Mouse (Mus musculus) myocyte (in vitro differentiated cells): Measurements from ENCODE around the gene Klhl21. TPM values are rescaled to one million over a fixed set of nuclear protein-coding genes. Genes with fewer than 3 reads are reported as not detected.
A peak's percentile ranks its signal among the peaks of the same experiment; 100 is the strongest.

ENCODE experiments used
- H3K27me3 ChIP-seq: one replicate; pipeline ENCODE4 v1.6.1; 2011; ENCODE audit not compliant: control insufficient read depth, insufficient read depth, insufficient read length
- H3K36me3 ChIP-seq: one replicate; pipeline ENCODE4 v1.6.1; 2011; ENCODE audit not compliant: control insufficient read depth, insufficient read depth
- H3K4me2 ChIP-seq: one replicate; pipeline ENCODE4 v1.6.1; 2011; ENCODE audit warnings: low read depth, control low read depth
- H3K4me3 ChIP-seq: one replicate; pipeline ENCODE4 v1.5.1; 2011; ENCODE audit warnings: mild to moderate bottlenecking, control low read depth, moderate library complexity
- H3K79me2 ChIP-seq: one replicate; pipeline ENCODE4 v1.6.1; 2011; ENCODE audit not compliant: control insufficient read depth, insufficient read depth
- H3ac ChIP-seq: one replicate; pipeline ENCODE4 v1.6.1; 2011; ENCODE audit not compliant: control insufficient read depth, insufficient read length
- CEBPB ChIP-seq: IDR thresholded peaks from 2 replicates; pipeline ENCODE4 v1.6.1; 2011; ENCODE audit warnings: mild to moderate bottlenecking, moderate library complexity; ENCODE audit not compliant: poor library complexity, insufficient read depth, severe bottlenecking
- E2F4 ChIP-seq: IDR thresholded peaks from one replicate; pipeline ENCODE4 v1.6.1; 2011; ENCODE audit warnings: mild to moderate bottlenecking, control low read depth, moderate library complexity; ENCODE audit not compliant: insufficient read depth
- MAX ChIP-seq: IDR thresholded peaks from one replicate; pipeline ENCODE4 v1.6.1; 2011; ENCODE audit warnings: low read depth, mild to moderate bottlenecking, control low read depth
- MYOD1 ChIP-seq, 3 experiments: IDR thresholded peaks; one replicate each; pipeline ENCODE4 v1.6.1; 2011; ENCODE audit warnings: control low read depth in 2 of 3, low read depth in 2 of 3, mild to moderate bottlenecking in 2 of 3, moderate library complexity in 1 of 3; ENCODE audit not compliant: insufficient read length in 2 of 3, control insufficient read depth in 1 of 3
- MYOG ChIP-seq, 3 experiments: IDR thresholded peaks; one replicate each; pipeline ENCODE4 v1.6.1; 2011; ENCODE audit warnings: control low read depth in 2 of 3, low read depth in 2 of 3, mild to moderate bottlenecking in 2 of 3; ENCODE audit not compliant: insufficient read length in 2 of 3, control insufficient read depth in 1 of 3, insufficient read depth in 1 of 3
- POLR2A ChIP-seq: IDR thresholded peaks from one replicate; pipeline ENCODE4 v1.6.1; 2011; ENCODE audit warnings: low read depth, mild to moderate bottlenecking, control low read depth, moderate library complexity; ENCODE audit not compliant: insufficient read length
- POLR2AphosphoS2 ChIP-seq: IDR thresholded peaks from one replicate; pipeline ENCODE4 v1.6.1; 2011; ENCODE audit warnings: low read depth, control low read depth; ENCODE audit not compliant: insufficient read length
- REST ChIP-seq: IDR thresholded peaks from one replicate; pipeline ENCODE4 v1.6.1; 2011; ENCODE audit warnings: mild to moderate bottlenecking, control low read depth, moderate library complexity; ENCODE audit not compliant: insufficient read depth, insufficient read length
- SRF ChIP-seq: IDR thresholded peaks from one replicate; pipeline ENCODE4 v1.6.1; 2011; ENCODE audit warnings: low read depth; ENCODE audit not compliant: control insufficient read depth, insufficient read length
- TCF12 ChIP-seq: IDR thresholded peaks from one replicate; pipeline ENCODE4 v1.6.1; 2011; ENCODE audit warnings: mild to moderate bottlenecking, control low read depth; ENCODE audit not compliant: poor library complexity, insufficient read depth, severe bottlenecking
- TCF3 ChIP-seq: IDR thresholded peaks from one replicate; pipeline ENCODE4 v1.6.1; 2011; ENCODE audit warnings: low read depth, control low read depth; ENCODE audit not compliant: insufficient read length
- USF1 ChIP-seq: IDR thresholded peaks from one replicate; pipeline ENCODE4 v1.6.1; 2011; ENCODE audit warnings: low read depth, mild to moderate bottlenecking, control low read depth, moderate library complexity
- polyA plus RNA-seq: library from polyadenylated mRNA; unstranded; fragments of >200 nt; fragmentation: generic; extraction: Trizol; gene quantifications from one replicate; pipeline ENCODE4 v1.2.1, GENCODE M21; 2012; ENCODE audit warnings: missing spikeins

Klhl21 gene
- polyA plus RNA-seq, 1 experiment, result 25.8 TPM

- no peaks in the 10 kb centered on the region for H3K27me3 ChIP-seq
Observed at GRCm38 (mm10) chr4:152044609-152045008, 36.0 kb downstream of the Klhl21 start.

GRCm38 (mm10) chr4:152062390-152063110, 53.9 kb downstream of the Klhl21 start:
- Histone ChIP-seq H3K4me2 (no peak overlapping the region), H3K79me2 (no peaks in the 10 kb centered on the region), H3K36me3 (peaks cover 9% of the 10 kb centered on the region), H3ac (no peak overlapping the region), H3K4me3 (no peak overlapping the region), H3K27me3 (no peaks in the 10 kb centered on the region)
- TF ChIP-seq CEBPB (no peak), POLR2A (no peak), MYOD1 (IDR thresholded peaks at IDR 0.05; ENCODE audit: control insufficient read depth in 1 of 3, insufficient read length in 2 of 3, low read depth in 2 of 3) (no peak), POLR2AphosphoS2 (no peak), REST (no peak), MAX (no peak), TCF12 (no peak), SRF (no peak), USF1 (no peak), TCF3 (no peak), MYOG (IDR thresholded peaks at IDR 0.05; ENCODE audit: control insufficient read depth in 1 of 3, insufficient read depth in 1 of 3, insufficient read length in 2 of 3, low read depth in 2 of 3) (no peak), E2F4 (no peak)

More at GRCm38 (mm10) chr4:152044609-152045008, 36.0 kb downstream of the Klhl21 start:
- peaks cover 43% of the 10 kb centered on the region for H3K79me2 ChIP-seq
- no peak overlapping the region for H3K4me2 ChIP-seq
- H3ac ChIP-seq, result no peak overlapping the region
- TF ChIP-seq USF1 (no peak), POLR2A (no peak), E2F4 (no peak), MYOD1 (IDR thresholded peaks at IDR 0.05; ENCODE audit: control insufficient read depth in 1 of 3, insufficient read length in 2 of 3, low read depth in 2 of 3) (no peak), SRF (no peak), TCF12 (no peak), MAX (no peak), TCF3 (no peak), CEBPB (no peak), MYOG (IDR thresholded peaks at IDR 0.05; ENCODE audit: control insufficient read depth in 1 of 3, insufficient read depth in 1 of 3, insufficient read length in 2 of 3, low read depth in 2 of 3) (no peak), POLR2AphosphoS2 (no peak), REST (no peak)
- peaks cover 32% of the 10 kb centered on the region for H3K36me3 ChIP-seq
- no peak overlapping the region for H3K4me3 ChIP-seq

- Histone ChIP-seq H3K4me3 (no peak overlapping the region), H3K27me3 (no peaks in the 10 kb centered on the region)
Observed at GRCm38 (mm10) chr4:152067280-152067679, 58.7 kb downstream of the Klhl21 start.

More at GRCm38 (mm10) chr4:152067280-152067679, 58.7 kb downstream of the Klhl21 start:
- peak overlapping the region; percentile 30 for H3K4me2 ChIP-seq
- no peaks in the 10 kb centered on the region for H3K36me3 ChIP-seq
- H3ac ChIP-seq, result no peak overlapping the region
- H3K79me2 ChIP-seq, result no peaks in the 10 kb centered on the region
- TF ChIP-seq POLR2AphosphoS2, result peak; percentile 54
- TF ChIP-seq SRF, result peak; percentile 17
- no peak for TF ChIP-seq USF1

Other genes with a start within 250 kb of the Klhl21 start
- gene Camta1, start 146.9 kb upstream of the Klhl21 start, polyA plus RNA-seq, result 40.6 TPM
- 45.5 TPM for gene Dnajc11, start 75.1 kb upstream of the Klhl21 start, polyA plus RNA-seq
- 46.4 TPM for gene Thap3, start 19.8 kb upstream of the Klhl21 start, polyA plus RNA-seq
- gene Phf13, start 12.5 kb upstream of the Klhl21 start, polyA plus RNA-seq, result 13.5 TPM
- 7.2 TPM for gene Zbtb48, start 18.9 kb downstream of the Klhl21 start, polyA plus RNA-seq
- 14.7 TPM for gene Tas1r1, start 29.8 kb downstream of the Klhl21 start, polyA plus RNA-seq
- gene Nol9, start 30.5 kb downstream of the Klhl21 start, polyA plus RNA-seq, result 28.5 TPM
- 65.8 TPM for gene Plekhg5, start 63.7 kb downstream of the Klhl21 start, polyA plus RNA-seq
- gene Tnfrsf25, start 107.1 kb downstream of the Klhl21 start, polyA plus RNA-seq, result 4.0 TPM
- 0.65 TPM for gene Espn, start 143.6 kb downstream of the Klhl21 start, polyA plus RNA-seq
- gene Hes2, start 150.1 kb downstream of the Klhl21 start, polyA plus RNA-seq, result not detected
- 167 TPM for gene Acot7, start 169.3 kb downstream of the Klhl21 start, polyA plus RNA-seq